Mouse (Mus musculus): Measurements from ENCODE around the gene Suclg2. TPM values are rescaled to one million over a fixed set of nuclear protein-coding genes. Genes with fewer than 3 reads are reported as not detected.

Suclg2 gene
- total and polyA plus RNA-seq, 2 experiments from 2014 or later, result 79.5 to 105 TPM

GRCm38 (mm10) chr6:95483127-95483526 lies 235.5 kb downstream of the Suclg2 start:
- TF ChIP-seq EP300 (IDR thresholded peaks at IDR 0.05; ENCODE audit: low read depth) (no peak), CTCF (IDR thresholded peaks at IDR 0.05; ENCODE audit: low read depth) (no peak)
- Histone ChIP-seq H3K4me1 (ENCODE audit: control insufficient read depth, insufficient read depth) (no peaks in the 10 kb centered on the region), H3K9ac (replicated peaks; ENCODE audit: low read depth, low read length) (no peak overlapping the region), H3K4me2 (ENCODE audit: low read depth, low read length) (no peak overlapping the region), H3K27me3 (ENCODE audit: control insufficient read depth, insufficient read depth, low read length) (no peaks in the 10 kb centered on the region), H3K36me3 (replicated peaks; ENCODE audit: control insufficient read depth, insufficient read depth, low read length) (no peaks in the 10 kb centered on the region), H3K9me3 (replicated peaks; ENCODE audit: control insufficient read depth, low read length) (no peaks in the 10 kb centered on the region), H3K27ac (ENCODE audit: low read depth) (no peak overlapping the region), H3K4me3 (ENCODE audit: low read depth, low read length) (no peak overlapping the region)
- DNase-seq (ENCODE audit: low spot score), result peak; percentile 39
- 43% methylated on average over 6 of the region's 6 CpGs for WGBS
- ATAC-seq (ENCODE audit: insufficient read depth, low read depth), result peak; percentile 66

- Histone ChIP-seq H3K4me3 (ENCODE audit: low read depth, low read length) (no peak overlapping the region), H3K27ac (ENCODE audit: low read depth) (no peak overlapping the region), H3K36me3 (replicated peaks; ENCODE audit: control insufficient read depth, insufficient read depth, low read length) (no peaks in the 10 kb centered on the region), H3K9me3 (replicated peaks; ENCODE audit: control insufficient read depth, low read length) (no peaks in the 10 kb centered on the region), H3K9ac (replicated peaks; ENCODE audit: low read depth, low read length) (no peak overlapping the region), H3K4me2 (ENCODE audit: low read depth, low read length) (no peak overlapping the region), H3K4me1 (ENCODE audit: control insufficient read depth, insufficient read depth) (no peaks in the 10 kb centered on the region), H3K27me3 (ENCODE audit: control insufficient read depth, insufficient read depth, low read length) (no peaks in the 10 kb centered on the region)
- 97% methylated on average over 6 of the region's 6 CpGs for WGBS
- no peak for ATAC-seq (ENCODE audit: insufficient read depth, low read depth)
- DNase-seq (ENCODE audit: low spot score), result no peak
- no peak for TF ChIP-seq CTCF (IDR thresholded peaks at IDR 0.05; ENCODE audit: low read depth)
- no peak for TF ChIP-seq EP300 (IDR thresholded peaks at IDR 0.05; ENCODE audit: low read depth)
Measured at GRCm38 (mm10) chr6:95479801-95480200, 238.8 kb downstream of the Suclg2 start.

DNA sequence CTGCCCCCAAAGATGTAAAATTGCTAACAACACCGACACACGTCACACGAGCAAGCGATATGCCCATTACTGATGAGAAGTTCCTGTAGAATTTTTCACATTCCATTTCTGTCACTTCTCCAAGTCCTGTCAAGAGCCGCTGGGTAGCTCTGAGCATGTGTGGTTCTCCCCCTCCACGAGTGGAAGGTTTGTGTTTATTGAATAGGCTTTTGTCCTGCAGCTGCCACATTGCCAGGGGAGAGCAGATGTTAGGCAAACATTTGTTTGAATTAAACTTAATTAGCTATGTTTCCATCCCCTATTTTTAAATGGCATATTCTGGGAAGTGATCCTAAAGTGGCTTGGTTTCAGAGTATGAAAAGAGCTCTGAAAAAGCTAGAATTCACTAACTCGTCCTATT lies 249.1 kb downstream of the Suclg2 start:
- 47% methylated on average over 7 of the region's 7 CpGs for WGBS
- ATAC-seq (ENCODE audit: insufficient read depth, low read depth) (no peak), DNase-seq (ENCODE audit: low spot score) (no peak)
- TF ChIP-seq CTCF (IDR thresholded peaks at IDR 0.05; ENCODE audit: low read depth) (no peak), EP300 (IDR thresholded peaks at IDR 0.05; ENCODE audit: low read depth) (no peak)
- H3K27ac ChIP-seq (ENCODE audit: low read depth), result no peak overlapping the region
- no peak overlapping the region for H3K4me3 ChIP-seq (ENCODE audit: low read depth, low read length)
- no peaks in the 10 kb centered on the region for H3K27me3 ChIP-seq (ENCODE audit: control insufficient read depth, insufficient read depth, low read length)
- no peaks in the 10 kb centered on the region for H3K4me1 ChIP-seq (ENCODE audit: control insufficient read depth, insufficient read depth)
- H3K9me3 ChIP-seq (replicated peaks; ENCODE audit: control insufficient read depth, low read length), result no peaks in the 10 kb centered on the region
- H3K9ac ChIP-seq (replicated peaks; ENCODE audit: low read depth, low read length), result no peak overlapping the region
- H3K36me3 ChIP-seq (replicated peaks; ENCODE audit: control insufficient read depth, insufficient read depth, low read length), result no peaks in the 10 kb centered on the region
- H3K4me2 ChIP-seq (ENCODE audit: low read depth, low read length), result no peak overlapping the region

DNA sequence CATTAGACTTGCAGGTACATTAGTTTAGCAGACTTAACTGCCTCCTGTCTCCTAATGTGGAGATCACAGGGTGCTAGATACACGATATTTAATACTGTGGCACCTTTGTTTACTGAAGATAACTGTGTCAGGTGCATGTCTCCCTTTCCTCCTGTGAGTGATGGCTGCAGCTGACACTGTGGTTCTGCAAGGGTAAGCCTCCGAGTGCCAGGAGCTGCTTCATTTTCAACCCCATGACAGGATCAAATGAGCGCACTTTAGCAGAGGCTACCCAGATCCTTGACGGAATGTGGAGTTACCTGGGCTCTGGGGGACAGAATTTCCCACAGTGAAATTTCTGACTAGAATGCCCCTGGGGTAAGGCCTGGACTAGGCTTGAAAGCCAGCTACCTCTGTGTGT lies 253.3 kb downstream of the Suclg2 start:
- TF ChIP-seq EP300 (IDR thresholded peaks at IDR 0.05; ENCODE audit: low read depth), result no peak
- no peak for TF ChIP-seq CTCF (IDR thresholded peaks at IDR 0.05; ENCODE audit: low read depth)
- H3K9me3 ChIP-seq (replicated peaks; ENCODE audit: control insufficient read depth, low read length), result no peaks in the 10 kb centered on the region
- DNase-seq (ENCODE audit: low spot score) (no peak), ATAC-seq (ENCODE audit: insufficient read depth, low read depth) (no peak)
- H3K4me2 ChIP-seq (ENCODE audit: low read depth, low read length), result no peak overlapping the region
- H3K27me3 ChIP-seq (ENCODE audit: control insufficient read depth, insufficient read depth, low read length), result no peaks in the 10 kb centered on the region
- no peaks in the 10 kb centered on the region for H3K36me3 ChIP-seq (replicated peaks; ENCODE audit: control insufficient read depth, insufficient read depth, low read length)
- H3K4me1 ChIP-seq (ENCODE audit: control insufficient read depth, insufficient read depth), result no peaks in the 10 kb centered on the region
- no peak overlapping the region for H3K9ac ChIP-seq (replicated peaks; ENCODE audit: low read depth, low read length)
- 75% methylated on average over 4 of the region's 4 CpGs for WGBS
- no peak overlapping the region for H3K27ac ChIP-seq (ENCODE audit: low read depth)
- H3K4me3 ChIP-seq (ENCODE audit: low read depth, low read length), result no peak overlapping the region

DNA sequence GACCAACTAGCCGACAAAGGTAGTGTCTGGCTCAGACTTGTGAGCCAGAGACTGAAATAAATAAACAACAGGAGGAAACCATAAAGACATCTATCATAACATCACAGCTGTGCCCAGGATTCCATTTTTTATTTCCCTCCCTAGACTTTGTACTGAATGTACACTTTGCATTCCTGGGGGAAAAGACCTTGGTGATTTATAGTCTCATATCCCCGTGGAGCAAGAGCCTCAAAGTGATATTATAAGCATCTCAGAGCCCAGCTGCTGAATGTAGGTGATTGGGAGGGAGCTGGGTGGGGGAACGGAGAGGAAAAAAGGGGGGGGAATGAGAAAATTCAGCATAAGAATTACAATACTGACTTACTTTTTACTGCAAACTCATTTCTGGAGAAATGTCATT lies 259.2 kb downstream of the Suclg2 start:
- H3K4me1 ChIP-seq (ENCODE audit: control insufficient read depth, insufficient read depth), result no peaks in the 10 kb centered on the region
- H3K27ac ChIP-seq (ENCODE audit: low read depth), result no peak overlapping the region
- no peaks in the 10 kb centered on the region for H3K9me3 ChIP-seq (replicated peaks; ENCODE audit: control insufficient read depth, low read length)
- ATAC-seq (ENCODE audit: insufficient read depth, low read depth), result no peak
- TF ChIP-seq CTCF (IDR thresholded peaks at IDR 0.05; ENCODE audit: low read depth), result no peak
- TF ChIP-seq EP300 (IDR thresholded peaks at IDR 0.05; ENCODE audit: low read depth), result no peak
- 62% methylated on average over 3 of the region's 3 CpGs for WGBS
- no peak overlapping the region for H3K9ac ChIP-seq (replicated peaks; ENCODE audit: low read depth, low read length)
- DNase-seq (ENCODE audit: low spot score), result no peak
- H3K36me3 ChIP-seq (replicated peaks; ENCODE audit: control insufficient read depth, insufficient read depth, low read length), result no peaks in the 10 kb centered on the region
- no peak overlapping the region for H3K4me2 ChIP-seq (ENCODE audit: low read depth, low read length)
- H3K27me3 ChIP-seq (ENCODE audit: control insufficient read depth, insufficient read depth, low read length), result no peaks in the 10 kb centered on the region
- H3K4me3 ChIP-seq (ENCODE audit: low read depth, low read length), result no peak overlapping the region

GRCm38 (mm10) chr6:95446151-95446550 lies 272.4 kb downstream of the Suclg2 start:
- no peaks in the 10 kb centered on the region for H3K36me3 ChIP-seq (replicated peaks; ENCODE audit: control insufficient read depth, insufficient read depth, low read length)
- no peaks in the 10 kb centered on the region for H3K4me1 ChIP-seq (ENCODE audit: control insufficient read depth, insufficient read depth)
- 71% methylated on average over 2 of the region's 2 CpGs for WGBS
- ATAC-seq (ENCODE audit: insufficient read depth, low read depth), result no peak
- no peak overlapping the region for H3K4me2 ChIP-seq (ENCODE audit: low read depth, low read length)
- no peaks in the 10 kb centered on the region for H3K9me3 ChIP-seq (replicated peaks; ENCODE audit: control insufficient read depth, low read length)
- H3K27me3 ChIP-seq (ENCODE audit: control insufficient read depth, insufficient read depth, low read length), result no peaks in the 10 kb centered on the region
- H3K27ac ChIP-seq (ENCODE audit: low read depth), result no peak overlapping the region
- H3K9ac ChIP-seq (replicated peaks; ENCODE audit: low read depth, low read length), result no peak overlapping the region
- no peak overlapping the region for H3K4me3 ChIP-seq (ENCODE audit: low read depth, low read length)
- TF ChIP-seq CTCF (IDR thresholded peaks at IDR 0.05; ENCODE audit: low read depth), result no peak
- no peak for TF ChIP-seq EP300 (IDR thresholded peaks at IDR 0.05; ENCODE audit: low read depth)
- DNase-seq (ENCODE audit: low spot score), result no peak

Data from heart, postnatal 0 days (tissue).